Mouse (Mus musculus): Measurements from ENCODE around the gene H2-Eb1. TPM values are rescaled to one million over a fixed set of nuclear protein-coding genes. Genes with fewer than 3 reads are reported as not detected.

H2-Eb1 gene
- 17.3 and 17.9 TPM in 2 replicates for total RNA-seq (2017)

- peak; percentile 91 for ATAC-seq (replicated peaks; ENCODE audit: low read depth, poor library complexity, severe bottlenecking)
Observed at GRCm38 (mm10) chr17:34305380-34306030, at the start of gene H2-Eb1. Gene H2-Eb1, plus strand, starts transcription at chr17:34305867.

DNA sequence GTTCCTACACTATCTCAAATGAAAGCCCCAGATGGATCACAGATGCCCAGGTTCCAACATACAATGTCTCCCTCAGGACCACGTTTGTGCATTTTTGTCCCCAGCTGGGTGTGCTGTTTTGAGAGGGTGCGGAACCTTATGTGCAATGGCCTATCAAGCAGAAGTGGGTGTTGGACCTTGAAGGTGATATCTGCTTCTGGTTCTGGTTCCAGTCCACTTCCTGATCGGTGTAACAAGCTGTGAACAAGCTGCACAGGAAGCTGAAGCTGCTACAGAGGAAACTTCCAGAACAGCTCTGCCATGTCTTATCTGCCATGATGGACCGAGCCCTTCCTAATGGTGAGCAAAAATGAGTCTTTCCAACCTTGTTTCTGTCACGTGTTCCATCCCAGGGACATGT is 49.2 kb upstream of the H2-Eb1 start:
- no peak for ATAC-seq (replicated peaks; ENCODE audit: low read depth, poor library complexity, severe bottlenecking)

- peak; percentile 93 for ATAC-seq (replicated peaks; ENCODE audit: low read depth, poor library complexity, severe bottlenecking)
Observed at GRCm38 (mm10) chr17:34257594-34258375, 47.9 kb upstream of the H2-Eb1 start, which contains the start of gene H2-Ab1. Gene H2-Ab1, plus strand, starts transcription at chr17:34257689.

DNA sequence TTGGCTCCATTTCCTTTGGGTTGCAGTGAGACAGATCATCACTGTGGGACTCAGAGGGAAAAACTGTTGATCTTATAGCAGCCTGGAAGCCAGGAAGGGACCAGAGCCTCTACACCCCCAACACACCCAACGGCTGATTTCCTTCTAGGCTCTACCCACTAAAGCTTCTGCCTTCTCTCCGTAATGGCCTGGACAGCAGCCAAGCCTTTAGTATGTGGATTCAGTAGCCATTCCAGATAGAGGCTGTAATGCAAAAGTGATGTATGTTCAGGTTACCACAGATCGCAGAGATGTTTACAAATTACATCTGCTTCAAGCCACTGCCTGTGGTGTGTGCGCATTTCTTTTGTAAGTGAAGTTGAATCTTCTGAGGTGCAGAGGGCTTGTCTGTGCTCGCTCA is 45.1 kb upstream of the H2-Eb1 start:
- ATAC-seq (replicated peaks; ENCODE audit: low read depth, poor library complexity, severe bottlenecking): no peak

GRCm38 (mm10) chr17:34261502-34261901 is 44.2 kb upstream of the H2-Eb1 start:
- peak; percentile 34 for ATAC-seq (replicated peaks; ENCODE audit: low read depth, poor library complexity, severe bottlenecking)

DNA sequence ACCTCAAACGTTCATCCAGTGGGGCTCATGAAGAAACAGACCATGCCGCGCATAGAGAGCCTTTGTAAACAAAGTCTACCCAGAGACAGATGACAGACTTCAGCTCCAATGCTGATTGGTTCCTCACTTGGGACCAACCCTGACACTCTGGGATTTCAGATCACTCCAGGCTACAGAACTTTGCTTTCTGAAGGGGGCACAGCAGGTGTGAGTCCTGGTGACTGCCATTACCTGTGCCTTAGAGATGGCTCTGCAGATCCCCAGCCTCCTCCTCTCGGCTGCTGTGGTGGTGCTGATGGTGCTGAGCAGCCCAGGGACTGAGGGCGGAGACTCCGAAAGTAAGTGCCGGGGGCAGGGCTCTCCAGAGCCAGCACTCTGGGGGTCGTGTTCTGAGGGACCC is 42.6 kb upstream of the H2-Eb1 start:
- ATAC-seq (replicated peaks; ENCODE audit: low read depth, poor library complexity, severe bottlenecking): peak; percentile 78

DNA sequence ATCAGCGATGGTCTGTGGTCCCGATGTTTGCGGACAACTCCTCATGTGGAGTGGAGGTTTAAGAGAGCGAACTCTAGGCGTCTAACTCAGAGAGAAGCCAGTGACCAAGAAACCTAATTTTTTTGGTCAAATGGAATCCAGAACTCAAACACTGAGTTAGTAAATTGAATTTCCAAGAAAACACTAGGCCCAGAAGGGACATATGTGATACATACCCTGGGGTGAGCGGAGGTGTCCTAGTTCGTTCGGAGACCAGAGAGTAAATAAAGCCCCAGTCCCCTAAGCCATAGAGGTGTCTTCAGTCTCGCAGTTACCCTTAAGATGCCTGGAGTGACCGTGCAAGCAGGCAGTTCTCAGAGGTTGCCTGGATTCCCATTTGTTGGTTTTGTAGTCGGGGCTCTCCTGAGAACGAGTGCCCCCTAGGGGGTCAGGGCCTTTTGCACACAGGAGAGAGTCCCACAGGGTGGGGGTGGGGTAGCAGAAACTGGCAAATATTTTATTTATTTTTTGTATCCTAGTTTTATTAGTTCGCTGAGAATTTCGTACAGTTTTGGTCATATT is 41.8 kb upstream of the H2-Eb1 start:
- ATAC-seq (replicated peaks; ENCODE audit: low read depth, poor library complexity, severe bottlenecking): 0 out of 2 replicates have a peak, but pooled peaks have one; percentile 27

DNA sequence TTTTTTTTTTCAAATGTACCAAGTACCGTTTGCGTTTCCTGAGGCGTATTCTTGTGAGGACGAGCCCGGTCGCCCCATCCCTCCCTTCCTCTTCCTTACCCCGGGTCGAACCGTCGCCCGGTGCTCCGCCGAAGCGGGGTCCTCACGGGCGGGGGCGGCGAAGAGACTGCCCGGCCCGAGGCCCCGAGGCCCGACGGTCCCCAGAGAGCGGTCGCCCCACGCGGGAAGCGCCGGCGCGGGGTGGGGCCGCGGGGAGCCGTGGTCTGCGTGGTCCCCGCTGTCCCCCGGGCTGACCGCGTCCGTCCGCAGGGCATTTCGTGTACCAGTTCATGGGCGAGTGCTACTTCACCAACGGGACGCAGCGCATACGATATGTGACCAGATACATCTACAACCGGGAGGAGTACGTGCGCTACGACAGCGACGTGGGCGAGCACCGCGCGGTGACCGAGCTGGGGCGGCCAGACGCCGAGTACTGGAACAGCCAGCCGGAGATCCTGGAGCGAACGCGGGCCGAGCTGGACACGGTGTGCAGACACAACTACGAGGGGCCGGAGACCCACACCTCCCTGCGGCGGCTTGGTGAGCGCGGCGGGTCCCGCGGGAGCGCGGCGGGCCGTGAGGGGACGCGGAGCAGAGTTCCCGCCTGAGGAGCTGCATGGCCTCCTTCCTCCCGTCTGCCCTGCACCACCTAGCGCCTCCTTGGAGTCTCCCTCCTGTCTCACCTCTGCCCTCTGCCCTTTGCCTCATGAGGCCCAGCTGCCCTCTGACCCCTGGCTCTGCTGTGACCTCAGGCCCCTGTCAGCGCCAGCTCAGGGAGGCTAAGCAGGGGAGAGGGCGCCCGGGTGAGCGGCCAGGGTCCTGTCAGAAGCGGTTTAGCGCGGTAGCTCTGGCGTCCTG is 41.0 kb upstream of the H2-Eb1 start:
- ATAC-seq (replicated peaks; ENCODE audit: low read depth, poor library complexity, severe bottlenecking): peak; percentile 12; the same call in 1 of the 2 replicates

DNA sequence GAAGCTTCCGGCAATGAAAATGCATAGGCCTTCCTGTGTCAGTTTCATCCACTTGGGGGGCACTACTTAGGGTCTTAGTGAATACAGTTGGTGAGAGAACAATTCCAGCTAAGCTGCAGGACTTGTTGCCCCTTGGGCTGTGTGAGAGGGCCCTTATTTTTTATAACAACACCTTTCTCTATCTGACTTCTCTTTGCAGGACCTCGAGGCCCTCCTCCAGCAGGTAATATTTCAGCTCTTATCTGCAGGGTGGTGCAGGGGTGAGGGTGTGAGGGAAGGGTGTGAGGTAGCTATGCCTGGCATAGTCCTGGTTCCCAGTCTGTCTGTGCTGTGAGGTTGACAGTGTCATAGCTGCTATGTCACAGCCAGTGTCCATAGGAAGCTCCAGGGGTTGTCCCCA is 37.4 kb upstream of the H2-Eb1 start:
- ATAC-seq (replicated peaks; ENCODE audit: low read depth, poor library complexity, severe bottlenecking): no peak

GRCm38 (mm10) chr17:34268748-34269147 is 36.9 kb upstream of the H2-Eb1 start:
- no peak for ATAC-seq (replicated peaks; ENCODE audit: low read depth, poor library complexity, severe bottlenecking)

- ATAC-seq (replicated peaks; ENCODE audit: low read depth, poor library complexity, severe bottlenecking): no peak
Observed at GRCm38 (mm10) chr17:34269817-34270216, 35.9 kb upstream of the H2-Eb1 start.

GRCm38 (mm10) chr17:34270230-34270629 is 35.4 kb upstream of the H2-Eb1 start:
- ATAC-seq (replicated peaks; ENCODE audit: low read depth, poor library complexity, severe bottlenecking): no peak

- no peak for ATAC-seq (replicated peaks; ENCODE audit: low read depth, poor library complexity, severe bottlenecking)
Observed at GRCm38 (mm10) chr17:34270940-34271339, 34.7 kb upstream of the H2-Eb1 start.

GRCm38 (mm10) chr17:34272102-34272501 is 33.6 kb upstream of the H2-Eb1 start:
- ATAC-seq (replicated peaks; ENCODE audit: low read depth, poor library complexity, severe bottlenecking): no peak

DNA sequence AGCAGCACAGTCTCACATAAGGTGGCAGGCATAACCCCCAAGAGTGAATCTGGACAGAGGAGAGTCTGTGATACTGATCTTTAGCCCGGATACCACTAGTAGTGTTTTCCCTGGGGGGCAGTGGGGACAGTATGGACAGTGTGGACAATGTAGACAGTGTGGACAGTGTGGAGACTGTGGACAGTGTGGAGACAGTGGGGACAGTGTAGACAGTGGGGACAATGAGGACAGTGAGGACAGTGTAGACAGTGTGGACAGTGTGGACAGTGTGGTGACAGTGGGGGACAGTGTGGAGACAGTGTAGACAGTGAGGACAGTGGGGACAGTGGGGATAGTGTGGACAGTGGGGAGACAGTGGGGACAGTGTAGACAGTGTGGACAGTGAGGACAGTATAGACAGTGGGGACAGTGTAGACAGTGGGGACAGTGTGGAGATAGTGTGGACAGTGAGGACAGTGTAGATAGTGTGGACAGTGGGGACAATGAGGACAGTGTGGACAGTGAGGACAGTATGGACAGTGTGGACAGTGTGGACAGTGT is 25.1 kb upstream of the H2-Eb1 start:
- no peak for ATAC-seq (replicated peaks; ENCODE audit: low read depth, poor library complexity, severe bottlenecking)

DNA sequence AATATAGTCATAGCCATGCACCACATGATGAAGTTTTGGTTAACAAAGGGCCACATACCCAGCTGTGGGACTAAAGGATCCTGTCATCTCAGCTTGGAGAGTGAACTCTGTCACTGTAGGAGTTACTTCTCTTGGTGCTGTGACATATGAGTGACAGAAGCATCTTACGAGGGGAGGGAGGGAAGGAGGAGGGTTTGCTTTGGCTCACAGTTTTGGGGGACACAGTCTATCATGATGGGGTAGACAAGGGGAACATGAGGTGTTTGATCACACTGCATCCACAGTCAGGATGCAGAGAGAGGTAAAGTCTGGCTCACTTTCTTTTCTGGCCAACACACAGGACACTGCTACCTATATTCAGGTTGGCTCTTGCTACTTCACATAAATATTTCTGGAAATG is 23.8 kb upstream of the H2-Eb1 start:
- no peak for ATAC-seq (replicated peaks; ENCODE audit: low read depth, poor library complexity, severe bottlenecking)

DNA sequence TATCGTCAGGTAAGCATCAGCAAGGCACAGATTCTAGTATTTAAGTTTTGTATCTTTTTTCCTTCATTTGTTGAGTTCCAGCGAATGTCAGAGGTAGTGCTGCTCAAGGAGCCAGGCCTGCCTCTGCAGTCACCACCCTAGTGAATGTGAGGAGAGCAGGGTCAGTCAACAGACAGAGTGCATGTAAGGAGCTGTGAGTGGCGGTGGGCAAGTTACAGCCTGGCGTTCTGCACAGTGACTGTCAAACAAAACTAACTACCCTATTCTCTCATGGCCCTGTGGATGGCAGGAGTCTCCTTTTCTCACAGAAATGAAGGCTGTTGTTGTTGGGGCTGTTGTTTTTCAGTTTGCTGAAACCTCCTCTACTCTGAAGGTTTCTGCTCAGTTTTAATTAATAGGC is 20.3 kb upstream of the H2-Eb1 start:
- no peak for ATAC-seq (replicated peaks; ENCODE audit: low read depth, poor library complexity, severe bottlenecking)

- peak; percentile 26; the same call in 1 of the 2 replicates for ATAC-seq (replicated peaks; ENCODE audit: low read depth, poor library complexity, severe bottlenecking)
Observed at GRCm38 (mm10) chr17:34285848-34286247, 19.8 kb upstream of the H2-Eb1 start.

DNA sequence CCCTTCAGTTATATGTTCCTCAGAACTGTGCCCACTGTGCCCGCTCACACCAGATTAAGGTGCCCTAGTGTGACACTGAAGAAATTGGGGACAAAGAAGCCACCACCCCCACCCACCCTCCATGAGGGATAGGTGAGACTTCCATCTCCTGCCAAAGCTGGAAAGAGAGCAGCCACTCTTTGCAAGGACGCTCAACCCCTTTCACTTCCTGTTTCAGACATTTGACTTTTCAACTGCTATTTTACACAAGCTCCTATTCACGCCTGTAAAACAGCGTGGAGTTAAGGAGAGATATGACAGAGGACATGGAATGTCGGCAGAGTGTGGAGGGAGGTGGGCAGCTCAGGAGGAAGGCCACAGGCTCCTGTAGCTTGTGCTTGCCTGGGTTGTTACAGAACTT is 19.2 kb upstream of the H2-Eb1 start:
- ATAC-seq (replicated peaks; ENCODE audit: low read depth, poor library complexity, severe bottlenecking): no peak

DNA sequence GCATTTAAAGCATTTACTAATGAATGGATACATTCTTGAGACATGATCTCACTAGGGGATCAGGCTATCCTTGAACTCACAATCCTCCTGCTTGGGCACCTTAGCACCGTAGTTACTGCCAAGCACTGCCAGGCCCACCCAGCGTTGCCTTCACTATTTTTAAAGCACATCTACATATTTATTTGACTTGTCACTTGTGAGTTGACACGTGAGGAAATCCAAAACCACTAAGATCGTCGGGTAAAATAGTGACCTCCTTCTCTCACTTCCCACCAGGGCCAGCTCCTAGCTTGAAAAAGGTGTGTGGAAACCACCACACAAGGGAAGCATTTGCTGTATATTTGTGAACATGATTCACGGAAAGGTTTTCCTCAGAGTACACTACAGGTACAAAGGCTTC is 18.7 kb upstream of the H2-Eb1 start:
- no peak for ATAC-seq (replicated peaks; ENCODE audit: low read depth, poor library complexity, severe bottlenecking)

Data from common myeloid progenitor, adult 5-6 weeks (primary cell).